Mouse (Mus musculus) G1E (cell line): Measurements from ENCODE around the gene Xylb.

Source experiments
- CTCF ChIP-seq: IDR thresholded peaks from 2 replicates; pipeline ENCODE4 v1.5.1; 2012; ENCODE audit warnings: low read depth, low read length, inconsistent platforms, mixed read lengths
- GATA1 ChIP-seq: IDR thresholded peaks from 2 replicates; pipeline ENCODE4 v1.6.1; 2012; ENCODE audit warnings: borderline replicate concordance, low read length, inconsistent platforms, mixed read lengths
- TAL1 ChIP-seq: conservative IDR thresholded peaks from 2 replicates; pipeline ENCODE4 v1.6.1; 2012; ENCODE audit warnings: low read depth, low read length, inconsistent platforms, mixed read lengths

GRCm38 (mm10) chr9:119340909-119341816 lies 16.0 kb upstream of the Xylb start, which contains the start of gene Myd88:
- TF ChIP-seq TAL1: no peak
- no peak for TF ChIP-seq CTCF
- TF ChIP-seq GATA1: no peak
